7 mouse cellular contexts compared by ENCODE assay signal in the genomic region with DNA sequence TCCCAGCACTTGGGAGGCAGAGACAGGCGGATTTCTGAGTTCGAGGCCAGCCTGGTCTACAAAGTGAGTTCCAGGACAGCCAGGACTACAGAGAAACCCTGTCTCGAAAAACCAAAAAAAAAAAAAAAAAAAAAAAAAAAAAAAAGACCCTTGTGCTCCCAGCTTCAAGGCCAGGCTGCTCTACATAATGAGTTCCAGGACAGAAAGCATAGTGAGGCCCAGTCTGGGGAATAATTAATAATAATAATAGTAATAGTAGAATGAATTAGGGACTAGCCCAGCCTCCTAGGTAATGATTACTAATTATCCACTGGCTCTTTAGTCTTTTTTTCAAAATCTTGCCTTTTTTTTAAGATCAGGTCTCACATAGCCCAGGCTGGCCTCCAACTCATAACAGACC. TPM values are rescaled to one million over a fixed set of nuclear protein-coding genes. Genes with fewer than 3 reads are reported as not detected.
DNase-seq lines count a peak whose midpoint lies in the region; ATAC-seq and TF ChIP-seq lines count a peak whose summit lies in the region.
"Not testable (repeated sequence)": the region's sequence is repeated elsewhere in the genome, so short reads cannot be mapped to it uniquely, and the experiment has no call there.

No protein-coding gene starts in this region.

- H3K36me3 ChIP-seq in forebrain, embryonic 14.5 days (ENCODE audit: control insufficient read depth, insufficient read depth, low read length): peaks cover 41% of the 10 kb centered on the region
- peaks cover 33% of the 10 kb centered on the region for H3K36me3 ChIP-seq in heart, embryonic 15.5 days
- H3K36me3 ChIP-seq in intestine, embryonic 14.5 days (ENCODE audit: control insufficient read depth, insufficient read depth, low read length): peaks cover 41% of the 10 kb centered on the region
- H3K36me3 ChIP-seq in limb, embryonic 11.5 days (ENCODE audit: control insufficient read depth, insufficient read depth, low read length): peaks cover 13% of the 10 kb centered on the region; the same call in 1 of the 2 replicates
- peaks cover 36% of the 10 kb centered on the region for H3K36me3 ChIP-seq in liver, postnatal 0 days (replicated peaks; ENCODE audit: insufficient read depth, low read length)
- peaks cover 23% of the 10 kb centered on the region for H3K36me3 ChIP-seq in midbrain, embryonic 15.5 days (replicated peaks)

- not testable (repeated sequence) for H3K9me3 ChIP-seq in forebrain, embryonic 14.5 days (replicated peaks; ENCODE audit: control insufficient read depth, low read length); heart, embryonic 15.5 days (replicated peaks); intestine, embryonic 14.5 days (ENCODE audit: control insufficient read depth, low read length); limb, embryonic 11.5 days (ENCODE audit: control insufficient read depth, low read length); liver, postnatal 0 days (ENCODE audit: low read length); midbrain, embryonic 15.5 days

- no CpG with 5 or more reads among the region's 3 CpGs for WGBS in forebrain, embryonic 14.5 days
- 86% methylated on average over 2 of the region's 3 CpGs for WGBS in heart, embryonic 15.5 days
- WGBS in intestine, embryonic 14.5 days: 75% methylated on average over 1 of the region's 3 CpGs
- WGBS in limb, embryonic 11.5 days: 100% methylated on average over 2 of the region's 3 CpGs
- WGBS in liver, postnatal 0 days (ENCODE audit: insufficient replicate concordance): 83% methylated on average over 2 of the region's 3 CpGs
- WGBS in midbrain, embryonic 15.5 days: 88% methylated on average over 2 of the region's 3 CpGs

- TF ChIP-seq CTCF in bone marrow macrophage, adult 2 months (IDR thresholded peaks at IDR 0.05; ENCODE audit: low read depth, low read length); liver, postnatal 0 days (IDR thresholded peaks at IDR 0.05; ENCODE audit: low read depth): not testable (repeated sequence)

- not testable (repeated sequence) for TF ChIP-seq POLR2A in bone marrow macrophage, adult 2 months (IDR thresholded peaks at IDR 0.05; ENCODE audit: borderline replicate concordance, low read depth, low read length)

- not testable (repeated sequence) for TF ChIP-seq EP300 in liver, postnatal 0 days (IDR thresholded peaks at IDR 0.05; ENCODE audit: low read depth)

- peak; percentile 0; the same call in 1 of the 2 replicates for ATAC-seq in forebrain, embryonic 14.5 days
- not testable (repeated sequence) for ATAC-seq in heart, embryonic 15.5 days (replicated peaks; ENCODE audit: insufficient number of reproducible peaks, insufficient read depth, low FRiP score, low read depth); liver, postnatal 0 days; midbrain, embryonic 15.5 days (replicated peaks)
- peak; percentile 1; the same call in 1 of the 2 replicates for ATAC-seq in intestine, embryonic 14.5 days (replicated peaks; ENCODE audit: low FRiP score, low TSS enrichment, low read depth)
- ATAC-seq in limb, embryonic 11.5 days (ENCODE audit: insufficient number of reproducible peaks, low FRiP score, low TSS enrichment, low read depth): peak; percentile 8; the same call in 1 of the 2 replicates

- H3K4me3 ChIP-seq in bone marrow macrophage, adult 2 months (ENCODE audit: insufficient read depth, low read length); limb, embryonic 11.5 days (ENCODE audit: low read depth, low read length); liver, postnatal 0 days (ENCODE audit: low read depth, low read length); midbrain, embryonic 15.5 days: not testable (repeated sequence)
- H3K4me3 ChIP-seq in forebrain, embryonic 14.5 days (ENCODE audit: low read depth, low read length): peak overlapping the region; percentile 57; the same call in 1 of the 2 replicates
- H3K4me3 ChIP-seq in heart, embryonic 15.5 days: peak overlapping the region; percentile 71
- H3K4me3 ChIP-seq in intestine, embryonic 14.5 days (ENCODE audit: low read depth, low read length): 0 out of 2 replicates have a peak overlapping the region, but pooled peaks have one; percentile 48

- H3K4me2 ChIP-seq in forebrain, embryonic 14.5 days (ENCODE audit: low read length): peak overlapping the region; percentile 94
- peak overlapping the region; percentile 99 for H3K4me2 ChIP-seq in heart, embryonic 15.5 days
- peak overlapping the region; percentile 99 for H3K4me2 ChIP-seq in intestine, embryonic 14.5 days (ENCODE audit: low read length)
- peak overlapping the region; percentile 96 for H3K4me2 ChIP-seq in limb, embryonic 11.5 days (ENCODE audit: low read depth, severe bottlenecking)
- H3K4me2 ChIP-seq in liver, postnatal 0 days (ENCODE audit: low read depth, low read length): peak overlapping the region; percentile 90; the same call in 1 of the 2 replicates
- H3K4me2 ChIP-seq in midbrain, embryonic 15.5 days: peak overlapping the region; percentile 73

- H3K9ac ChIP-seq in forebrain, embryonic 14.5 days (ENCODE audit: low read length); heart, embryonic 15.5 days; intestine, embryonic 14.5 days (ENCODE audit: low read length); limb, embryonic 11.5 days (ENCODE audit: low read length); liver, postnatal 0 days (replicated peaks); midbrain, embryonic 15.5 days: not testable (repeated sequence)

- H3K27ac ChIP-seq in bone marrow macrophage, adult 2 months (ENCODE audit: insufficient read depth, low read depth, low read length): peak overlapping the region; percentile 23; the same call in 1 of the 2 replicates
- H3K27ac ChIP-seq in forebrain, embryonic 14.5 days (ENCODE audit: low read depth, low read length); heart, embryonic 15.5 days; intestine, embryonic 14.5 days (ENCODE audit: low read depth); limb, embryonic 11.5 days (replicated peaks; ENCODE audit: low read depth, low read length); midbrain, embryonic 15.5 days: not testable (repeated sequence)
- H3K27ac ChIP-seq in liver, postnatal 0 days (ENCODE audit: low read depth): 0 out of 2 replicates have a peak overlapping the region, but pooled peaks have one; percentile 26

- peaks cover 31% of the 10 kb centered on the region for H3K4me1 ChIP-seq in bone marrow macrophage, adult 2 months (ENCODE audit: control insufficient read depth, insufficient read depth, low read length)
- peaks cover 17% of the 10 kb centered on the region for H3K4me1 ChIP-seq in forebrain, embryonic 14.5 days (ENCODE audit: control insufficient read depth, insufficient read depth, low read length)
- peaks cover 49% of the 10 kb centered on the region for H3K4me1 ChIP-seq in heart, embryonic 15.5 days (replicated peaks)
- H3K4me1 ChIP-seq in intestine, embryonic 14.5 days (replicated peaks; ENCODE audit: control insufficient read depth, insufficient read depth, low read length): peaks cover 15% of the 10 kb centered on the region
- H3K4me1 ChIP-seq in limb, embryonic 11.5 days (ENCODE audit: control insufficient read depth, insufficient read depth, low read length): peaks cover 12% of the 10 kb centered on the region; the same call in 1 of the 2 replicates
- H3K4me1 ChIP-seq in liver, postnatal 0 days (ENCODE audit: insufficient read depth): peaks cover 39% of the 10 kb centered on the region
- peaks cover 33% of the 10 kb centered on the region for H3K4me1 ChIP-seq in midbrain, embryonic 15.5 days

- DNase-seq in forebrain, embryonic 14.5 days (ENCODE audit: low spot score); intestine, embryonic 14.5 days (ENCODE audit: low spot score); limb, embryonic 11.5 days (ENCODE audit: low spot score); liver, postnatal 0 days: not testable (repeated sequence)

- not testable (repeated sequence) for H3K27me3 ChIP-seq in forebrain, embryonic 14.5 days (replicated peaks; ENCODE audit: control insufficient read depth, insufficient read depth, low read length); heart, embryonic 15.5 days; intestine, embryonic 14.5 days (replicated peaks; ENCODE audit: control insufficient read depth, insufficient read depth, low read length); limb, embryonic 11.5 days (ENCODE audit: control insufficient read depth, insufficient read depth, low read length); liver, postnatal 0 days (ENCODE audit: insufficient read depth, low read length); midbrain, embryonic 15.5 days (replicated peaks)

RNA-seq across cellular contexts. Expression of a gene that starts 0.4 kb away (rescaled TPM):
- 29.6 and 37.5 TPM in 2 replicates for polyA plus RNA-seq in bone marrow macrophage, adult 2 months (2012; ENCODE audit: insufficient read depth, insufficient read length, missing spikeins)
- 24.0 and 25.2 TPM in 2 replicates for polyA plus RNA-seq in forebrain, embryonic 14.5 days (2014; fragmentation: Nextera tagmentation; extraction: Ambion mirVana)
- 9.3 and 11.6 TPM in 2 replicates for polyA plus RNA-seq in heart, embryonic 15.5 days (2015; fragmentation: Nextera tagmentation; extraction: Ambion mirVana)
- 17.7 and 19.9 TPM in 2 replicates for polyA plus RNA-seq in intestine, embryonic 14.5 days (2014; fragmentation: Nextera tagmentation; extraction: Ambion mirVana)
- polyA plus RNA-seq in limb, embryonic 11.5 days (2014; fragmentation: Nextera tagmentation; extraction: Ambion mirVana): 9.5 and 10.0 TPM in 2 replicates
- polyA plus RNA-seq in liver, postnatal 0 days (2015; fragmentation: Nextera tagmentation; extraction: Ambion mirVana): 22.1 and 23.7 TPM in 2 replicates
- polyA plus RNA-seq in midbrain, embryonic 15.5 days (2015; fragmentation: Nextera tagmentation; extraction: Ambion mirVana): 29.4 and 32.3 TPM in 2 replicates

RNA-seq across cellular contexts. Expression of a gene that starts 6.5 kb away (rescaled TPM):
- polyA plus RNA-seq in bone marrow macrophage, adult 2 months (2012; ENCODE audit: insufficient read depth, insufficient read length, missing spikeins): 1,601 and 1,765 TPM in 2 replicates
- polyA plus RNA-seq in forebrain, embryonic 14.5 days (2014; fragmentation: Nextera tagmentation; extraction: Ambion mirVana): 739 and 915 TPM in 2 replicates
- 553 and 775 TPM in 2 replicates for polyA plus RNA-seq in heart, embryonic 15.5 days (2015; fragmentation: Nextera tagmentation; extraction: Ambion mirVana)
- 1,083 and 1,275 TPM in 2 replicates for polyA plus RNA-seq in intestine, embryonic 14.5 days (2014; fragmentation: Nextera tagmentation; extraction: Ambion mirVana)
- polyA plus RNA-seq in limb, embryonic 11.5 days (2014; fragmentation: Nextera tagmentation; extraction: Ambion mirVana): 1,033 and 1,082 TPM in 2 replicates
- polyA plus RNA-seq in liver, postnatal 0 days (2015; fragmentation: Nextera tagmentation; extraction: Ambion mirVana): 793 and 837 TPM in 2 replicates
- 628 and 640 TPM in 2 replicates for polyA plus RNA-seq in midbrain, embryonic 15.5 days (2015; fragmentation: Nextera tagmentation; extraction: Ambion mirVana)

RNA-seq across cellular contexts. Expression of a gene that starts 52.4 kb away (rescaled TPM):
- not detected in 2 replicates for polyA plus RNA-seq in bone marrow macrophage, adult 2 months (2012; ENCODE audit: insufficient read depth, insufficient read length, missing spikeins)
- 2.1 and 3.0 TPM in 2 replicates for polyA plus RNA-seq in forebrain, embryonic 14.5 days (2014; fragmentation: Nextera tagmentation; extraction: Ambion mirVana)
- 0.64 and 1.0 TPM in 2 replicates for polyA plus RNA-seq in heart, embryonic 15.5 days (2015; fragmentation: Nextera tagmentation; extraction: Ambion mirVana)
- 0.14 and 0.24 TPM in 2 replicates for polyA plus RNA-seq in intestine, embryonic 14.5 days (2014; fragmentation: Nextera tagmentation; extraction: Ambion mirVana)
- polyA plus RNA-seq in limb, embryonic 11.5 days (2014; fragmentation: Nextera tagmentation; extraction: Ambion mirVana): 0.20 TPM in 1 of 2 replicates, not detected in the other
- polyA plus RNA-seq in liver, postnatal 0 days (2015; fragmentation: Nextera tagmentation; extraction: Ambion mirVana): 0.13 TPM in 1 of 2 replicates, not detected in the other
- polyA plus RNA-seq in midbrain, embryonic 15.5 days (2015; fragmentation: Nextera tagmentation; extraction: Ambion mirVana): 3.0 and 3.4 TPM in 2 replicates
